Mouse (Mus musculus): Measurements from ENCODE around the gene Wipi2.

- TF ChIP-seq CTCF (IDR thresholded peaks at IDR 0.05; ENCODE audit: extremely low read depth, insufficient read length, insufficient replicate concordance, low read depth, low read length), result no peak
- TF ChIP-seq POLR2A (IDR thresholded peaks at IDR 0.05; ENCODE audit: low read depth, low read length), result no peak
These were observed 55.0 kb downstream of the Wipi2 start for GRCm38 (mm10) chr5:142682529-142682928.

Data from small intestine, adult 2 months (tissue).